Mouse (Mus musculus): Measurements from ENCODE around the gene Akap12. TPM values are rescaled to one million over a fixed set of nuclear protein-coding genes. Genes with fewer than 3 reads are reported as not detected.

Gene Akap12
- total RNA-seq (2022): 1 to 10 TPM; 5.5 to 8.5 (median 6.7) TPM

DNA sequence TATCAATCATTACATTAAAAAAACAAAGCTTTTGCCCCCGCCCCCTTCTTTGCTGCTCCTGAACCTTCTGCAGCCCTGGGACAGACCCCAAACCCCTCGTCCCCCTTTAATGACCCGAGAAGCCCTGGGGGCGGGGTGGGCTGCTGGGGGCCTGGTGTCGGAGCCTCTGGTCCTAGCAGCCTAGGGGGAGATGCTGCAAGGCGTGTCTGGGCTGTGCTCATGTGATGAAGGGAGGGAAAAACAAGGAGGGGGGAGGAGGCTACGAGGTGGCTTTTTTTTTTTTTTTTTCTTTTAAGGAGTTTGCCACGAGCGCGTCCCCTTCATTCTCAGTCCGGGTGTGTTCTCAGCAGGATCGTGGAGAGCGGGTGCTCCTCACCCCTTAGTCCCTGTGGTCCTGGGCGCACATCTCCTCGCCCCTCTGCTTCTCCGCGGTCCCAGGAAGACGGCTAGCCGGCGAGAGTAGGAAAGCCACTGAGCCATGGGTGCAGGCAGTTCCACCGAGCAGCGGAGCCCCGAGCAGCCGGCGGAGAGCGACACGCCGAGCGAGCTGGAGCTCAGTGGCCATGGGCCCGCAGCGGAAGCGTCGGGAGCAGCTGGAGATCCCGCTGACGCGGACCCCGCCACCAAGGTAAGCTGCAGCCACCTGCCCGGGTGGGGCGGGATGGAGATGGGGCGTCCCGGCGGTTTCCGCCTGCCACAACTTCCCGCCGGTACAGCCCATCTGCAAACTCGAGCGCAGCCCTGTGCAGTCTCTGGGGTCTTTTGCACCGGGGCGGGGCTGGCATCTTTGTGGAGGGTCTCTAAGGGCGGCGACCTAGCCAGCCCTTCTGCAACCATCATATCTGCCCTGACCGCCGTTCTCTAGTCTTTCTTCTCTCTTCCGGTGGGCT, at the start of gene Akap12:
Gene Akap12, plus strand, starts transcription at position 340 of the 890 bp plus-strand sequence.
- no peak for DNase-seq (ENCODE audit: low spot score in 2 of 2)

- no peak for DNase-seq (ENCODE audit: low spot score in 2 of 2)
Observed at GRCm38 (mm10) chr10:4230563-4231359, 35.4 kb upstream of the Akap12 start.

GRCm38 (mm10) chr10:4233102-4233501, 33.1 kb upstream of the Akap12 start:
- DNase-seq (ENCODE audit: low spot score in 2 of 2): no peak

DNA sequence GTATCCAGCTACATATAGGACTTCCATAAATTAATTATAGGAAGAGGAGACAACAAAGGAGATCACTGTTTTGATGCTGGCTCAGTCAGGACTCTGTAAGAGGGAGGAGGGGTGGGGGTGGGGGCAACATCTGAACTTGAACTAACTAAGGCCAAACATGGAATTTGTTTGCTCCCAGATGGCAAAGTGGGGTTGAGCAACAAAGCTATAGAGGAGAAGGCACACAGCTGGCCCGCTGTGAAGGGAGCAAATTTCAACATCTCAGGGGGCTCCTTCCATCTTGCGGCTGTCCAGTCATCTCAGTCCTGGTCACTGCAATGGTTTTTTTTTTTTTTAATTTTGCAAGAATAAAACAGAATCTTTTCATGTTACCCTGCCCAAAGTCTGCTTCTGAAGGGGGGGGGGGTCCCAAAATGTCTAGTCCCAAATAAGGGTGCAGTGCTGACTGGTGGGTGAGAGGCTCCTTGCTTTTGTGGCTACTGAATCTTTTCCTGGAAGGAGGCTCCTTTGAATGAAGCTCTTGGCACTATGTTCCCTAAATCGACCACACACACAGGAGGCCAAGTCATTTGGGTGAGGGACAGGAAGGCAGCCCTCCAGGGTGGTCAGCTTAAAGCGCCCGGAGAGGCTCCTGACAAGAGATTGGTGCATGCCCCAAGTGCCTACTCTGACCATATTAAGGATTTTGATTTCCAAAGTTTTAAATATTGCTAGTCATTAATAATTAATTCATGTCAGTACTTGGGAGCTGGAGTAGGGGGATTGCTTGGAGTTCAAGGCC, 26.2 kb upstream of the Akap12 start:
- DNase-seq (ENCODE audit: low spot score in 2 of 2): no peak

DNA sequence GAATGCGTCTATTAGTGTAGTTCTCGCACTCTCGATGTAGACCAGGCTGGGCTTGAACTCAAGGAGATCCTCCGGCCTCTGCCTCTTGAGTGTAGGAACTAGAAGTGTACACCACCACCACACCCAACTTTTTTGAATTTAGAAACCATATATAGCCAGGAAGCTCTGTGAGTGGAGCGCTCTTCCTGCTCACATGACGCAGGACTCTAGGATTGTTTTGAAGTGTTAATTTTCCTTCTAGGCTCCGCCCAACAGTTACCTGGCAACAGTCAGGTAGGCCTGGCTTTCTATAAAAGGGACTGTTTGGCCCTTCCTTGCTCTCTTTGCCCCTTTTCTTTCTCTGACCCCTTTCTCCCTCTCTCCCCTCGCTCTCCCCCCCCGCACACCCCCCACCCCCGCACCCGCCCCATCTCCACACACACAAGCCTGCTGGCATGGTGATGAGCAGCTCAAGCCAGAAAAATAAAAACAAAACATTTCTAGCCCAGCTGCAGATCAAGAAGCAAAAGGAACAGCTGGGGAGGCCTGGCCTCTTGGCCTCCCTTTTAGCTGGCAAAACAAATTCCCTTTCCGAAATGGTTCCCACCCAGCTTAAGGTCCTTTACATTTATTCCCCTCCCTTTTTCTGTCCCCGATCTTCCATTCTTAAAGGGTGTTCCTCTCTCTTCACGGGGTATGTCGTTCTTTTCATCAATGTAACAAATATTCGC, 22.4 kb upstream of the Akap12 start:
- peak in 1 of 2 experiments; percentile 10 for DNase-seq (ENCODE audit: low spot score in 2 of 2)

- DNase-seq (ENCODE audit: low spot score in 2 of 2): peak in 1 of 2 experiments; percentile 15
Observed at GRCm38 (mm10) chr10:4245812-4246211, 20.4 kb upstream of the Akap12 start.

GRCm38 (mm10) chr10:4246407-4246806, 19.8 kb upstream of the Akap12 start:
- no peak for DNase-seq (ENCODE audit: low spot score in 2 of 2)

DNA sequence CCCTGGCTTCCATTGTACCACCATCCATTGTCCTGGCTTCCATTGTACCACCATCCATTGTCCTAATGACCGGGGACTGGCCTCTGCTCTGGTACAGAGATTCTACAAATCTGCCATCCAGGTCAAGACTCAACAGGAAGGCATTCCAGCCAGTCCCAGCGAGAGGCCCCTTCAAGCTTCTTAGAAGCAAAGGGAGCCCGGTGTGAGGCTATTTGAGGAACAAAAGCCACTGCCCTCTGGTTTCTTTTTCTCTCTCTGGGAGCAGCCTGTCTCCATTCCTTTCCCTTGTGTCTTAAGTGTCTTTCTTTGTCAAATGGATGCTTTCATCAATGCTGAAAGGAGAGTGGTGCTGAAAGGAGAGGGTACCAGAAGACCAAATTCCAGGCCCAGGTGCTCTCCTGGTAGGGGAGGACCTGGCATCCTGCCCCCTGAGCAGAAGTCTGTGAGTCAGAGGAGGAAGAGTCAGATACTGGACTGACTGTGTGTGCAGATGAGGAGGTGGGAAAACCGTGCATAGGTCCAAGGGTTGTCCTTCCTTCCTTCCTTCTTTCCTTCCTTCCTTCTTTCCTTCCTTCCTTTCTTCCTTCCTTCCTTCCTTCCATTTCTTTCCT, 16.8 kb upstream of the Akap12 start:
- no peak for DNase-seq (ENCODE audit: low spot score in 2 of 2)

DNA sequence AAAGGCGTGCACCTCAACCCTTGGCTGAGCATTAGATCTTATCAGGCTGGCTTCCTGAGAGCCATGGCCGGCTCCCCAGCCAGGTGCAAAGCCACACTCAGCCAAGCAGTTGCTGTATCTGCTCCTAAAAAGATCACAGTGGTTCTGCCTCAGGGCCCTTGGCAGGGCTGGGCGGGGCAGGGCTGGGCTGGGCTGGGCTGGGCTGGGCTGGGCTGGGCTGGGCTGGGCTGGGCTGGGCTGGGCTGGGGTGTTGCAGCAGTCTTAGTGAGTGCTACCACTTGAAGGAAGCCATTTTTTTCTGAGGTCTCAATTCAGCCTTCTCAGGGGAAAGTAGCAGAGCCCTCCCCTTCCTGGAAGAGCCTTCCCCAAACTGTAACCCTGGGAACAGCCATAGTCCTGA, 15.5 kb upstream of the Akap12 start:
- no peak for DNase-seq (ENCODE audit: low spot score in 2 of 2)

GRCm38 (mm10) chr10:4253613-4254012, 12.6 kb upstream of the Akap12 start:
- no peak for DNase-seq (ENCODE audit: low spot score in 2 of 2)

DNA sequence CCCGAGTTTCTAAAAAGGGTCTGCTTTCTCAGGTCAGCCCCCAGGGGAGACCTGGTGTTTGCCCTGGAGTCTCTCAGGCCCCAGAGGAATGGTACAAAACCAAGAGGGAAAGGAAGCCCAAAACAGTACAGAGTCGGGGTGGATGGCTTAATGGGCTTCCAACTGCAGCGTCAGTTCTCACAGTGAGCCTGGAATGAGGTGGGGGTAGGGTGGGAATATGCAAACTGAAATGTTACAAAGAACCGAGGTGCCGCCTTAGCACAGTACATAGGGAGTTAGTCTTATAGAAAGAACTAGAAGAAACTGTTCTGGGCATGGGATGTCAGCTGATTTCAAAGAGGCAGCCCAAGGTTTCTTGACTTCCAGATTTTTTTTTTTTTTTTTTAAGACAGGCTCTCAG, 11.7 kb upstream of the Akap12 start:
- DNase-seq (ENCODE audit: low spot score in 2 of 2): no peak

DNA sequence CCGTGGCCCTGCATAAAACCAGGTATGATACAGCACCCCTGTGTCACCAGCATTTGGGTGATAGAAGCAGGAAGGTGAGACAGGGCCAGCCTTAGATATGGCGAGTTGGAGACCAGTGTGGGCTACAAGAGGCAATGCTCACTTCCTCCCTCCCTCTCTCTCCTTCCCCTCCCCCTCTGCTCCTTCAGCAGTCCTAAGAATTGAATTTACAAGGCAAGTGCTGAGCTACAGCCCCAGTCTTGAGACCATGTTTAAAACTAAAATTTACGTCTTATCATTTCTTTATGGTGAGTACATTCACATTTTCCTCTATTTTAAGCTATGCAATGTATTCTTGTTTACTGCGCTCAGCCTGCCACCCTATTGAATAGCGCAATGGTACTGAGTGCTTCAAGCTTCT, 5.3 kb upstream of the Akap12 start:
- DNase-seq (ENCODE audit: low spot score in 2 of 2): no peak

DNA sequence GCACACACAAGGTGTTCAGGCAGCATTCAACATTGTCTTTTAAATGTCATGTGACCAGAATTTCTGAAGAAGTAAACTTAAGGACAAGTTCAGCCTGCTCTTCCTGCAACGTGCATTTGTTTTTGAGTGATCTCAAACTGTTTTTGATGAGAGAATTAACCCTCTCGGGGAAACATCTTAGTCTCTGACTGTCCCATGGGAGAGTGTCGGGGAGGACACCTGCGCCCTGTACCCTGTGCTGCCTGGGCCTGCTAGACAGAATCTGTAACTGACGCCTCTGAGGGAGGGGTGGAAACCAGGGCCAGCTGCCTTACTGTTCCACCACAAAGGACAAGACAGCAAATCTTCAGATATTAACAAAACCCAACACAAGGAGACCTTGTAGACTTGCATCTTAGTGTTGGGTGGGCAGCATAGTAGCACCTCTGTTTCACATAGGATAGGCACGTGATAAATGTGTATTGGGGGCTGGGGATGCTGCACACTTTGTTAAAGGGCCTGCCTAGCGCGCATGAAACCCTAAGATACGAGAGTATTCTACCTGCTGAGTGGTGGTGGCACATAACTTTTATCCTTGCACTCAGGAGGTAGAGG, 4.7 kb upstream of the Akap12 start:
- DNase-seq (ENCODE audit: low spot score in 2 of 2): no peak

GRCm38 (mm10) chr10:4265641-4266040, 539 bp upstream of the Akap12 start:
- peak in 1 of 2 experiments; percentile 17 for DNase-seq (ENCODE audit: low spot score in 2 of 2)

DNA sequence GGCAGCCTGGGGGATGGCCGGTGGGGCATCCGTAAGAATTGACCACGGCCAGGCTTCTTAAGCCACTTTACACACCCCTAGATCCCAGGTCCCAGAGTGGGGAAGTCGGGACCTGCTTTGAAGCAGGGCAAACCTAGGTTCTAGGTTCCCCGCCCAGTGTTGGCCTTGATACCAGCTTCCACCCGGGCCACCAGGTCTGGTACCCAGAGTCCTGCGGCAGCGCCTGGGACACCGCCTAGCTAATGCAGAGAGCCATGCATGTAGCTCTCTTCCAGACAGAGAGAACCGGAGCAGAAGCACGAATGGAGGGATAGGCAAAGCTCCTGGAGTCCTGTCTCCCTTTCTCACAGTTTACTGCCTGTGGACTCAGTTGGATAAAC, 741 bp downstream of the Akap12 start:
- no peak for DNase-seq (ENCODE audit: low spot score in 2 of 2)

GRCm38 (mm10) chr10:4267481-4267880, 1.3 kb downstream of the Akap12 start:
- no peak for DNase-seq (ENCODE audit: low spot score in 2 of 2)

- DNase-seq (ENCODE audit: low spot score in 2 of 2): no peak
Observed at GRCm38 (mm10) chr10:4268140-4268539, 2.0 kb downstream of the Akap12 start.

- DNase-seq (ENCODE audit: low spot score in 2 of 2): no peak
Observed at GRCm38 (mm10) chr10:4275572-4275971, 9.4 kb downstream of the Akap12 start.

DNA sequence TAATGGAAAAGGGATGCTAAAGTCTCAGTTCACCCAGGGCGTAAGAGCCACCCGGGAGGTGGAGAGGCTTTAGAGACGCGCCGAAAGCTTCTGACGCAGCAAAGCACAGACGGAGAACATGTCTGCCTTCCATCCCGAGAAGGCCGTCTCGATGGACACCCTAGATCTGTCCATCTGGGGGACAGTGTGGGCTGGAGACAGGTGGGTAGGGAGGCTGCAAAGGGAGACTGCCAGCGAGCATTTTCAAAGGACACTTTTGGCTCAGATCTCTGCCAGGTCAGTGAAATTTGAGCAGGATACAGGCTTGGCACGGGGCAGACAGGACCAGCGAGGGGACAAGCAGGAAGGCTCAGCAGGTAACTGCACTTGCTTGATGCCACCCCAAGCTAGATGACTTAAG, 9.9 kb downstream of the Akap12 start:
- no peak for DNase-seq (ENCODE audit: low spot score in 2 of 2)

DNA sequence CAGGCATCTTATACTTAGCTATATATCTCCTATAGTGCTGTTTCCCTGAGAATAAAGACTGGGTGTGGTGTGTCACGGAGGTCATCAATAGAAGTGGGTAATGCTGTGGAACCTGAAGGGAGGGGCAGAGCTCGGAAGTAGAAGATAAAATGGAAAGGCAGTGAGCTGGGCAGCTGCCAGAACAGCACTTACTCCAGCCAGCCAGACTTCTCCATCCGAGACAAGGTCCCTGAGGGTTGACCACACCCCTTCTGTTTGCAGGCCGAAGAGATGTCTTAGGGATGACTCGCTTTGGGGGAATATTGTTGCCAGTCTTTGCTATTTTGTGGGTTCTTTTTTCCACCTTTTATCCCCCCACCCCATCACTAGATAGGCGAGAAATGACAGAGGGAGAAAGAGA, 11.9 kb downstream of the Akap12 start:
- peak; percentile 33 to 49 for DNase-seq (ENCODE audit: low spot score in 2 of 2)
